Mouse (Mus musculus) lung, embryonic 14.5 days (tissue): ENCODE measurements around the gene Polr3a. TPM values are rescaled to one million over a fixed set of nuclear protein-coding genes. Genes with fewer than 3 reads are reported as not detected.

Source experiments
- ATAC-seq: fragments of 200-750 bp; cut with Nextera tagmentation; 2 replicates; pipeline ENCODE4 v1.8.0; 2017; ENCODE audit warnings: mild to moderate bottlenecking, moderate TSS enrichment, moderate library complexity; ENCODE audit not compliant: insufficient read depth
- DNase-seq: peaks from one replicate; pipeline ENCODE4 v3.0.0-alpha.2; 2015
- H3K27ac ChIP-seq: fragments of 300-500 bp; sonication (generic); 2 replicates; pipeline ENCODE4 v1.5.1; 2014; ENCODE audit warnings: low read depth, mild to moderate bottlenecking, moderate library complexity
- H3K27me3 ChIP-seq: fragments of 300-500 bp; sonication (generic); 2 replicates; pipeline ENCODE4 v1.6.1; 2014; ENCODE audit warnings: low read length, control low read depth; ENCODE audit not compliant: insufficient read depth
- H3K36me3 ChIP-seq: fragments of 300-500 bp; sonication (generic); 2 replicates; pipeline ENCODE4 v1.6.1; 2014; ENCODE audit warnings: control low read depth; ENCODE audit not compliant: insufficient read depth
- H3K4me1 ChIP-seq: fragments of 300-500 bp; sonication (generic); 2 replicates; pipeline ENCODE4 v1.6.1; 2014; ENCODE audit warnings: antibody characterized with exemption, control low read depth; ENCODE audit not compliant: insufficient read depth
- H3K4me2 ChIP-seq: fragments of 300-500 bp; sonication (generic); 2 replicates; pipeline ENCODE4 v1.6.1; 2014; ENCODE audit warnings: mild to moderate bottlenecking
- H3K4me3 ChIP-seq: fragments of 300-500 bp; sonication (generic); 2 replicates; pipeline ENCODE4 v1.5.1; 2014; ENCODE audit warnings: low read depth, low read length
- H3K9ac ChIP-seq: fragments of 300-500 bp; sonication (generic); 2 replicates; pipeline ENCODE4 v1.6.1; 2014
- H3K9me3 ChIP-seq: fragments of 300-500 bp; sonication (generic); 2 replicates; pipeline ENCODE4 v1.6.1; 2016; ENCODE audit warnings: low read depth, low read length, control low read depth
- CTCF ChIP-seq: IDR thresholded peaks from 2 replicates; pipeline ENCODE4 v1.5.1; 2016; ENCODE audit warnings: antibody characterized with exemption, low read depth
- WGBS: fragments of 180-500 bp; shearing (Covaris S2); extraction: QIAGEN DNeasy Blood & Tissue Kit; methylation state at CpG from one replicate; pipeline ENCODE4 v1.1.7; 2014; 5-methylcytosine and 5-hydroxymethylcytosine counted together
- polyA plus RNA-seq: library from polyadenylated mRNA; unstranded; fragments of >200 nt; fragmentation: Nextera tagmentation; extraction: Ambion mirVana; gene quantifications from 2 replicates; pipeline ENCODE4 v1.2.1, GENCODE M21; 2014

Polr3a gene
- 17.3 and 19.5 TPM in 2 replicates for polyA plus RNA-seq

GRCm38 (mm10) chr14:24486773-24487227 is at the start of gene Polr3a, which contains the start of gene Rps24:
Gene Polr3a, minus strand, starts transcription at chr14:24487058.
Gene Rps24, plus strand, starts transcription at chr14:24487125.
- Histone ChIP-seq H3K4me2 (peak within 1 kb of the TSS; percentile 74), H3K4me3 (peak within 1 kb of the TSS; percentile 93), H3K9ac (peak within 1 kb of the TSS; percentile 85), H3K27me3 (no peaks in the 10 kb centered on the region), H3K27ac (0 out of 2 replicates have a peak within 1 kb of the TSS, but pooled peaks have one; percentile 54), H3K36me3 (peaks cover 28% of the 10 kb centered on the region), H3K4me1 (peaks cover 5% of the 10 kb centered on the region; the same call in 1 of the 2 replicates), H3K9me3 (no peaks in the 10 kb centered on the region)
- WGBS, result under 1% methylated on average over 30 of the region's 30 CpGs
- DNase-seq (peak; percentile 96), ATAC-seq (peak; percentile 65)
- TF ChIP-seq CTCF, result peak; percentile 91

GRCm38 (mm10) chr14:24534865-24535545 is 48.1 kb upstream of the Polr3a start:
- no peak overlapping the region for H3K4me3 ChIP-seq
- no peaks in the 10 kb centered on the region for H3K36me3 ChIP-seq
- no peak for ATAC-seq

DNA sequence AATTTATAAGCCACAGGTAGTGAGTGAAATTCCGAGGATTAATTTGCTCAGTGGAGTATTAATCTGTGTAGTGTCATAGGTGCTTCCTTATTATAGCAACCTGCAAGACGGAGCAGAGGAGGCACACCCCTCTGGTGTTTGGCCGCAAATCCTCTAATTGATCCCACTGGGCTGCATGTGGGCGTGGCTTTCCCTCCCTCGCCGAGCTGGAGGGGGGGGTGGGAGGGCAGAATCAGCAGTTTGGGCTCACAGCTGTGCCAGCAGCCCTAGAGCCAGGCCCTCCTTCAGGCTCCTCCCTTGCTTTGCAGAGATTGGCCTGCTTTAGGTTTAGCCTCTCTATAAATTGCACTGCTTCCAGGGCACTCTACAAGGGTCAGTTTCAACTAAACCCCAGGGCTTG is 43.4 kb upstream of the Polr3a start:
- no peaks in the 10 kb centered on the region for H3K36me3 ChIP-seq
- H3K4me2 ChIP-seq, result peak overlapping the region; percentile 4; the same call in 1 of the 2 replicates
- 5% methylated on average over 6 of the region's 6 CpGs for WGBS
- no peaks in the 10 kb centered on the region for H3K27me3 ChIP-seq
- H3K4me3 ChIP-seq, result no peak overlapping the region
- peak; percentile 80; the same call in 1 of the 2 replicates for ATAC-seq
- H3K9ac ChIP-seq, result no peak overlapping the region
- TF ChIP-seq CTCF, result no peak
- peak; percentile 42 for DNase-seq
- 0 out of 2 replicates have a peak, but pooled peaks cover 4% of the 10 kb centered on the region for H3K4me1 ChIP-seq
- H3K9me3 ChIP-seq, result no peaks in the 10 kb centered on the region
- H3K27ac ChIP-seq, result no peak overlapping the region

More at GRCm38 (mm10) chr14:24534865-24535545, 48.1 kb upstream of the Polr3a start:
- no peaks in the 10 kb centered on the region for H3K27me3 ChIP-seq
- H3K27ac ChIP-seq, result no peak overlapping the region
- H3K9me3 ChIP-seq, result no peaks in the 10 kb centered on the region
- DNase-seq, result no peak
- no peak for TF ChIP-seq CTCF
- no peak overlapping the region for H3K4me2 ChIP-seq
- no peak overlapping the region for H3K9ac ChIP-seq
- WGBS, result 76% methylated on average over 9 of the region's 9 CpGs
- 0 out of 2 replicates have a peak, but pooled peaks cover 4% of the 10 kb centered on the region for H3K4me1 ChIP-seq

DNA sequence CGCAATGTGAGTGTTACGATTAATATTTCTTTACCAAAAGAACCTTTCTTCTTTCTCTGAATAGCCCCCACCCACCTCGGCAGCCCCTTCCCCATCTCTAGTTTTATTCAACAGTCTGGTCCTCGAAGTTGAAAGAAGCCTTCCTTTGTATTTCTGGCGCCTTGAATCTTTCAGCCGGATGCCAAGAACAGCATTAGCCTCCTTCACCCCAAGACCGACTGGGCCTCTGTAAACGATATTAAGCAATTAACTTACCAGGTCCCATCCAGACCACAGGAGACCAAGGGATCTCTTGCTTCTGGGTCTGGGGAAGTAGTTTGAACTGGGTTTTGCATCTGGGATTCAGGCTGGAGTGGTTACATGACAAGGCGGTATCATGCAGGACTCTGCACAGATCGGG is 39.6 kb upstream of the Polr3a start:
- no peaks in the 10 kb centered on the region for H3K9me3 ChIP-seq
- 67% methylated on average over 10 of the region's 10 CpGs for WGBS
- no peak for TF ChIP-seq CTCF
- H3K27me3 ChIP-seq, result no peaks in the 10 kb centered on the region
- H3K9ac ChIP-seq, result no peak overlapping the region
- no peaks in the 10 kb centered on the region for H3K36me3 ChIP-seq
- no peak for DNase-seq
- 0 out of 2 replicates have a peak, but pooled peaks cover 4% of the 10 kb centered on the region for H3K4me1 ChIP-seq
- no peak overlapping the region for H3K4me2 ChIP-seq
- H3K4me3 ChIP-seq, result no peak overlapping the region
- no peak overlapping the region for H3K27ac ChIP-seq
- no peak for ATAC-seq

- Histone ChIP-seq H3K4me3 (no peak overlapping the region), H3K9ac (no peak overlapping the region), H3K36me3 (no peaks in the 10 kb centered on the region), H3K4me2 (no peak overlapping the region), H3K4me1 (0 out of 2 replicates have a peak, but pooled peaks cover 4% of the 10 kb centered on the region), H3K27ac (0 out of 2 replicates have a peak overlapping the region, but pooled peaks have one; percentile 4), H3K9me3 (no peaks in the 10 kb centered on the region), H3K27me3 (no peaks in the 10 kb centered on the region)
- no peak for ATAC-seq
- 65% methylated on average over 10 of the region's 10 CpGs for WGBS
- DNase-seq, result peak; percentile 11
- no peak for TF ChIP-seq CTCF
These were observed 39.0 kb upstream of the Polr3a start for GRCm38 (mm10) chr14:24525677-24526415.

DNA sequence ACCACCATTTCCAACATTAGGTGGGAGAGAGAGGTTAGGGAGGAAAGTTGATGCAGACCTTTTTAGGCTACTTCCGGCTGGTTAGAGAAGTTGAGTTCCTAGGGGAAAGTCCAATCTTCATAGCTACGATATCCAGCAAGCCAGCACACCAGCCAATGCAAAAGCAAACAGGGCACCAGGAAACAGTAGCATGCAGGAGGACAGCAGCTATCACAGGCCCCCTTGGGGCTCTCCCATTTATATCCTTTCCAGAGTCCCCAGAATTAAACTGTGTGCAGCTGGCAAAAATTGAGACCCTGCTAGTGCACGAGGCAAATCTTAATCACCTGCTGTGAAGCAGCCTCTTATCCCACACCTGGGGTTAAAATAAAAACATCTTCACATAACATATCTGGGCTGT is 38.3 kb upstream of the Polr3a start:
- Histone ChIP-seq H3K9ac (no peak overlapping the region), H3K27me3 (no peaks in the 10 kb centered on the region), H3K9me3 (no peaks in the 10 kb centered on the region), H3K36me3 (no peaks in the 10 kb centered on the region), H3K27ac (0 out of 2 replicates have a peak overlapping the region, but pooled peaks have one; percentile 4), H3K4me2 (no peak overlapping the region), H3K4me3 (no peak overlapping the region), H3K4me1 (no peaks in the 10 kb centered on the region)
- DNase-seq, result no peak
- 73% methylated on average over 3 of the region's 3 CpGs for WGBS
- ATAC-seq, result no peak
- TF ChIP-seq CTCF, result no peak

- no peaks in the 10 kb centered on the region for H3K4me1 ChIP-seq
- 25% methylated on average over 8 of the region's 8 CpGs for WGBS
These were observed 34.7 kb upstream of the Polr3a start for GRCm38 (mm10) chr14:24521597-24521996.

More at GRCm38 (mm10) chr14:24521597-24521996, 34.7 kb upstream of the Polr3a start:
- no peaks in the 10 kb centered on the region for H3K27me3 ChIP-seq
- DNase-seq (no peak), ATAC-seq (no peak)
- H3K9ac ChIP-seq, result no peak overlapping the region
- H3K4me3 ChIP-seq, result no peak overlapping the region
- no peak overlapping the region for H3K4me2 ChIP-seq
- no peak for TF ChIP-seq CTCF
- no peak overlapping the region for H3K27ac ChIP-seq
- no peaks in the 10 kb centered on the region for H3K36me3 ChIP-seq
- no peaks in the 10 kb centered on the region for H3K9me3 ChIP-seq
